Mouse (Mus musculus) common myeloid progenitor, adult 5-6 weeks (primary cell): ENCODE measurements around the gene Trabd2b. TPM values are rescaled to one million over a fixed set of nuclear protein-coding genes. Genes with fewer than 3 reads are reported as not detected.

ENCODE experiments used
- total RNA-seq: library from RNA; stranded (forward); fragments of 200-1000, 187-1606 nt; gene quantifications from 2 replicates; pipeline ENCODE4 v1.2.3, GENCODE M21; 2017

Gene Trabd2b
- total RNA-seq, 1 experiment from 2014 or later, result not detected

Other genes with a start within 250 kb of the Trabd2b start
- not detected in 2 replicates for gene Skint11, start 243.3 kb upstream of the Trabd2b start, total RNA-seq